Mouse (Mus musculus): Measurements from ENCODE around the gene Tatdn3. TPM values are rescaled to one million over a fixed set of nuclear protein-coding genes. Genes with fewer than 3 reads are reported as not detected.

The Tatdn3 gene
- polyA plus RNA-seq, 1 experiment from 2014 or later: 14.1 TPM

DNA sequence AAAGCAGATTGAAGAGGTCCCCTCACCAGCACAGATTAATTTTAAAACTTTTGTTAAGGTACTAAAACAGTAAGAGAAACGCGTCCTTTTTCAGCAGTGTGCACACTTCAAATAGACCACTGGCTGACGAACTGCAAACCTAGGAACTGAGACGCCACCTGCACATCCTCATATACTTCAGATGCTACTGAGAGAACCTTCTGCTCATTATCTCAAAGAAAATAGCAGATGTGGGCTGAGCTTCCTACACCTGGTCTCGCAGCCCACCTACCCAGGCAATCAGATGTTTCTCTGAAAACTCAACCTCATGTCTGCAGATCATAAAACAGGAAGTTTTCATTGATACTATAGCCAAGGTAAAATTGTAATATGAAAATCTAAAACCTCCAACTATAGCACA lies 42.9 kb downstream of the Tatdn3 start:
- H3K4me3 ChIP-seq (ENCODE audit: low read depth, low read length): no peak overlapping the region
- H3K4me2 ChIP-seq (ENCODE audit: low read length): no peak overlapping the region
- WGBS: 96% methylated on average over 5 of the region's 5 CpGs
- H3K36me3 ChIP-seq (ENCODE audit: control insufficient read depth, insufficient read depth, low read length): peaks cover 8% of the 10 kb centered on the region
- no peak overlapping the region for H3K9ac ChIP-seq (ENCODE audit: low read depth, low read length)
- peaks cover 10% of the 10 kb centered on the region for H3K4me1 ChIP-seq (ENCODE audit: control insufficient read depth, insufficient read depth, low read length)
- no peaks in the 10 kb centered on the region for H3K9me3 ChIP-seq (replicated peaks; ENCODE audit: control insufficient read depth, low read length, poor library complexity, severe bottlenecking)
- H3K27me3 ChIP-seq (ENCODE audit: control insufficient read depth, insufficient read depth, low read depth, low read length): no peaks in the 10 kb centered on the region
- no peak overlapping the region for H3K27ac ChIP-seq (ENCODE audit: low read length)
- ATAC-seq: no peak

DNA sequence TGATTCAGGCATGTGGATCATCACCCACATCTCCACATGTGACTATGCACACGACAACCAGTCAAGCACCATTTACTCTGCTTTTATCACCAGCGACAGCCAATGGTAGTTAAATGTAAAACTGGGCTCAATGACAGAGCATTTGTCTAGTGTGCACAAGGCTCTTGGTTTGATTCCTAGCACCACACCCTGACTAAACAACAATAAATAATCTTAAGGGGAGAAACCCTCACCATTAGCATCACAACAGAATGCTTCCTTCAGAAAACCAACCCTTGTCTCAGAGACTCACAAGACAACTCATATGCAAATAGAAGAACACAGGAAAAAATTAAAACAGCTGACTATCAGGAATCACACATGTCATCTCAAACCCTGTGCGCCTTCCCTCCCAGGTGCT lies 48.5 kb downstream of the Tatdn3 start:
- Histone ChIP-seq H3K27me3 (ENCODE audit: control insufficient read depth, insufficient read depth, low read depth, low read length) (no peaks in the 10 kb centered on the region), H3K4me3 (ENCODE audit: low read depth, low read length) (no peak overlapping the region), H3K9ac (ENCODE audit: low read depth, low read length) (no peak overlapping the region), H3K4me1 (ENCODE audit: control insufficient read depth, insufficient read depth, low read length) (no peaks in the 10 kb centered on the region), H3K36me3 (ENCODE audit: control insufficient read depth, insufficient read depth, low read length) (peaks cover 25% of the 10 kb centered on the region), H3K4me2 (ENCODE audit: low read length) (no peak overlapping the region), H3K27ac (ENCODE audit: low read length) (no peak overlapping the region), H3K9me3 (replicated peaks; ENCODE audit: control insufficient read depth, low read length, poor library complexity, severe bottlenecking) (no peaks in the 10 kb centered on the region)
- WGBS: 97% methylated on average over 3 of the region's 3 CpGs
- no peak for ATAC-seq

DNA sequence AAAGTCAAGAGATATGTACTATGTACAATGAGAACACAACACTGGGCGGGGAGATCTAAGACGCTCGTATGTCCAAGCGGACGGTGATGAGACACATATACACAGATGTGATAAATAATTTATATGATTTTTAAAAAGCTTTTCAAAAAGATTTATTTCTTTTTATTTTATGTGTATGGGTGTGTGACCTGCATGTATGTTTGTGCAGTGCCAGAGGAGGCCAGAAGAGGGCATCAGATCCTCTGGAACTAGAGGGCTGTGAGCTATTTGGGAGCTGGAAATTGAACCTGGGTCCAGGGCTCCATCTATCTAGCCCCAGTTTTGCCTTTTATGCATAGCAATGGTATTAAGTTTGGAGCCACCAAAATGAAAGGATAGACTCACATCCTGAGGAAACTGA lies 54.0 kb downstream of the Tatdn3 start:
- Histone ChIP-seq H3K4me1 (ENCODE audit: control insufficient read depth, insufficient read depth, low read length) (no peaks in the 10 kb centered on the region), H3K27me3 (ENCODE audit: control insufficient read depth, insufficient read depth, low read depth, low read length) (no peaks in the 10 kb centered on the region), H3K4me3 (ENCODE audit: low read depth, low read length) (no peak overlapping the region), H3K9ac (ENCODE audit: low read depth, low read length) (no peak overlapping the region), H3K4me2 (ENCODE audit: low read length) (no peak overlapping the region), H3K9me3 (replicated peaks; ENCODE audit: control insufficient read depth, low read length, poor library complexity, severe bottlenecking) (no peaks in the 10 kb centered on the region), H3K36me3 (ENCODE audit: control insufficient read depth, insufficient read depth, low read length) (peaks cover 39% of the 10 kb centered on the region), H3K27ac (ENCODE audit: low read length) (no peak overlapping the region)
- 96% methylated on average over 5 of the region's 5 CpGs for WGBS
- ATAC-seq: no peak

GRCm38 (mm10) chr1:191002201-191002600 lies 60.5 kb downstream of the Tatdn3 start:
- Histone ChIP-seq H3K4me1 (ENCODE audit: control insufficient read depth, insufficient read depth, low read length) (no peaks in the 10 kb centered on the region), H3K4me3 (ENCODE audit: low read depth, low read length) (no peak overlapping the region), H3K27me3 (ENCODE audit: control insufficient read depth, insufficient read depth, low read depth, low read length) (no peaks in the 10 kb centered on the region), H3K27ac (ENCODE audit: low read length) (no peak overlapping the region), H3K4me2 (ENCODE audit: low read length) (no peak overlapping the region), H3K36me3 (ENCODE audit: control insufficient read depth, insufficient read depth, low read length) (peaks cover 2% of the 10 kb centered on the region; the same call in 1 of the 2 replicates), H3K9me3 (replicated peaks; ENCODE audit: control insufficient read depth, low read length, poor library complexity, severe bottlenecking) (no peaks in the 10 kb centered on the region), H3K9ac (ENCODE audit: low read depth, low read length) (no peak overlapping the region)
- WGBS: 71% methylated on average over 6 of the region's 6 CpGs
- ATAC-seq: no peak

- Histone ChIP-seq H3K27me3 (ENCODE audit: control insufficient read depth, insufficient read depth, low read depth, low read length) (no peaks in the 10 kb centered on the region), H3K9ac (ENCODE audit: low read depth, low read length) (no peak overlapping the region), H3K27ac (ENCODE audit: low read length) (no peak overlapping the region), H3K9me3 (replicated peaks; ENCODE audit: control insufficient read depth, low read length, poor library complexity, severe bottlenecking) (no peaks in the 10 kb centered on the region), H3K4me2 (ENCODE audit: low read length) (no peak overlapping the region), H3K4me1 (ENCODE audit: control insufficient read depth, insufficient read depth, low read length) (no peaks in the 10 kb centered on the region), H3K36me3 (ENCODE audit: control insufficient read depth, insufficient read depth, low read length) (no peaks in the 10 kb centered on the region), H3K4me3 (ENCODE audit: low read depth, low read length) (no peak overlapping the region)
- WGBS: 70% methylated on average over 3 of the region's 3 CpGs
- no peak for ATAC-seq
Observed at GRCm38 (mm10) chr1:191000686-191001085, 62.0 kb downstream of the Tatdn3 start.

GRCm38 (mm10) chr1:190998027-190998426 lies 64.7 kb downstream of the Tatdn3 start:
- Histone ChIP-seq H3K27ac (ENCODE audit: low read length) (no peak overlapping the region), H3K4me2 (ENCODE audit: low read length) (no peak overlapping the region), H3K27me3 (ENCODE audit: control insufficient read depth, insufficient read depth, low read depth, low read length) (no peaks in the 10 kb centered on the region), H3K4me1 (ENCODE audit: control insufficient read depth, insufficient read depth, low read length) (no peaks in the 10 kb centered on the region), H3K9me3 (replicated peaks; ENCODE audit: control insufficient read depth, low read length, poor library complexity, severe bottlenecking) (no peaks in the 10 kb centered on the region), H3K36me3 (ENCODE audit: control insufficient read depth, insufficient read depth, low read length) (no peaks in the 10 kb centered on the region), H3K4me3 (ENCODE audit: low read depth, low read length) (no peak overlapping the region), H3K9ac (ENCODE audit: low read depth, low read length) (no peak overlapping the region)
- WGBS: 91% methylated on average over 1 of the region's 1 CpGs
- ATAC-seq: no peak

- no peaks in the 10 kb centered on the region for H3K4me1 ChIP-seq (ENCODE audit: control insufficient read depth, insufficient read depth, low read length)
- H3K4me2 ChIP-seq (ENCODE audit: low read length): no peak overlapping the region
- no peaks in the 10 kb centered on the region for H3K27me3 ChIP-seq (ENCODE audit: control insufficient read depth, insufficient read depth, low read depth, low read length)
- no peak overlapping the region for H3K4me3 ChIP-seq (ENCODE audit: low read depth, low read length)
- H3K36me3 ChIP-seq (ENCODE audit: control insufficient read depth, insufficient read depth, low read length): no peaks in the 10 kb centered on the region
- no peak for ATAC-seq
- no peak overlapping the region for H3K27ac ChIP-seq (ENCODE audit: low read length)
- no peak overlapping the region for H3K9ac ChIP-seq (ENCODE audit: low read depth, low read length)
- 68% methylated on average over 6 of the region's 6 CpGs for WGBS
- no peaks in the 10 kb centered on the region for H3K9me3 ChIP-seq (replicated peaks; ENCODE audit: control insufficient read depth, low read length, poor library complexity, severe bottlenecking)
Observed at GRCm38 (mm10) chr1:190996346-190996877, 66.3 kb downstream of the Tatdn3 start.

Other genes with a start within 250 kb of the Tatdn3 start
- gene Rps6kc1, start 151.2 kb downstream of the Tatdn3 start, polyA plus RNA-seq (2015; fragmentation: Nextera tagmentation; extraction: Ambion mirVana): 32.7 and 34.8 TPM in 2 replicates
- 49.0 and 50.4 TPM in 2 replicates for gene Angel2, start 137.8 kb downstream of the Tatdn3 start, polyA plus RNA-seq (2015; fragmentation: Nextera tagmentation; extraction: Ambion mirVana)
- gene Vash2, start 83.6 kb downstream of the Tatdn3 start, polyA plus RNA-seq (2015; fragmentation: Nextera tagmentation; extraction: Ambion mirVana): 83.8 and 86.5 TPM in 2 replicates
- gene Flvcr1, start 36.8 kb downstream of the Tatdn3 start, polyA plus RNA-seq (2015; fragmentation: Nextera tagmentation; extraction: Ambion mirVana): 7.8 and 7.9 TPM in 2 replicates
- gene Spata45, start 26.3 kb downstream of the Tatdn3 start, polyA plus RNA-seq (2015; fragmentation: Nextera tagmentation; extraction: Ambion mirVana): not detected in 2 replicates
- 2.4 and 3.2 TPM in 2 replicates for gene Nsl1, start 80 bp upstream of the Tatdn3 start, polyA plus RNA-seq (2015; fragmentation: Nextera tagmentation; extraction: Ambion mirVana)
- 0.80 and 1.6 TPM in 2 replicates for gene Batf3, start 34.9 kb upstream of the Tatdn3 start, polyA plus RNA-seq (2015; fragmentation: Nextera tagmentation; extraction: Ambion mirVana)
- not detected in 2 replicates for gene Fam71a, start 101.9 kb upstream of the Tatdn3 start, polyA plus RNA-seq (2015; fragmentation: Nextera tagmentation; extraction: Ambion mirVana)
- 1.2 and 1.6 TPM in 2 replicates for gene Atf3, start 155.1 kb upstream of the Tatdn3 start, polyA plus RNA-seq (2015; fragmentation: Nextera tagmentation; extraction: Ambion mirVana)